Mouse (Mus musculus): ENCODE results near the gene Itih2. TPM values are rescaled to one million over a fixed set of nuclear protein-coding genes. Genes with fewer than 3 reads are reported as not detected.
A peak's percentile ranks its signal among the peaks of the same experiment; 100 is the strongest.

The Itih2 gene
- polyA plus RNA-seq, 1 experiment from 2014 or later = 0.08 TPM

DNA sequence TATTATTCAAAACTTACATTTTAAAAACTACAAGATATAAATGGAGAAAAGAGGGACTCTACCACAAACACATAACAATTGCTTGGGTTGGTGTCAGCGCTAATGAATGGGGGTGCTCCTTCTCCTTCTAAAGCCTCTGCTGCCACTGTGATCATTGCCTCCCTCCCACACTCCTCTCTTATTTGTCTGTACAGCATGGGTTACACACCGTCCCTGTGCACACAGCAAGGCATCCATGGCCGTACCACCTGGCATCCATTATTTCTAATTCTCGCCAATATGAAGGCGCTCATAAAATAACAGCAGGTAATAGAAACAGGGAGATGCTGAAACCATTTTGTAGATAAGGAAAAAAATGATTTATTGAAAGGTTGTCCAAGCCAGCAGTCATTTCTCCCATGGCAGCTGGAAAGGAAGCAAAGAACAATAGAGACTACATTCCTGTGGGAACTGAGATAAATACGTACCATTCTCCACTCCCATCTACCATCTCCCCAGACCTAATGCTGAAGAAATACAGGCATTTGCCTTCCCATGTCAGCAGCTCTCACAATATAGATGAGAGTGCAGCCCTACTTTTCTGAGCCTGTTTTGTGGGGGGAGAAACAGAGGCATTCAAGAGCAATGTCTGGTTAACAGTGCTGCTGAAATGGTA, 22.5 kb downstream of the Itih2 start:
- Histone ChIP-seq H3K4me2 (no peak overlapping the region), H3K36me3 (no peaks in the 10 kb centered on the region), H3K9ac (no peak overlapping the region), H3K27me3 (no peaks in the 10 kb centered on the region), H3K9me3 (no peaks in the 10 kb centered on the region), H3K4me3 (no peak overlapping the region), H3K4me1 (no peaks in the 10 kb centered on the region), H3K27ac (no peak overlapping the region)
- ATAC-seq (ENCODE audit: insufficient number of reproducible peaks, insufficient read depth, low FRiP score, low TSS enrichment, low read depth) = no peak
- WGBS = 63% methylated on average over 6 of the region's 6 CpGs

GRCm38 (mm10) chr2:10101180-10101579, 30.0 kb downstream of the Itih2 start:
- ATAC-seq (ENCODE audit: insufficient number of reproducible peaks, insufficient read depth, low FRiP score, low TSS enrichment, low read depth) = no peak
- no peaks in the 10 kb centered on the region for H3K36me3 ChIP-seq
- H3K4me1 ChIP-seq = no peaks in the 10 kb centered on the region
- H3K27ac ChIP-seq = no peak overlapping the region
- H3K4me2 ChIP-seq = no peak overlapping the region
- WGBS = 41% methylated on average over 6 of the region's 6 CpGs
- H3K9me3 ChIP-seq = no peaks in the 10 kb centered on the region
- no peaks in the 10 kb centered on the region for H3K27me3 ChIP-seq
- no peak overlapping the region for H3K4me3 ChIP-seq
- no peak overlapping the region for H3K9ac ChIP-seq

DNA sequence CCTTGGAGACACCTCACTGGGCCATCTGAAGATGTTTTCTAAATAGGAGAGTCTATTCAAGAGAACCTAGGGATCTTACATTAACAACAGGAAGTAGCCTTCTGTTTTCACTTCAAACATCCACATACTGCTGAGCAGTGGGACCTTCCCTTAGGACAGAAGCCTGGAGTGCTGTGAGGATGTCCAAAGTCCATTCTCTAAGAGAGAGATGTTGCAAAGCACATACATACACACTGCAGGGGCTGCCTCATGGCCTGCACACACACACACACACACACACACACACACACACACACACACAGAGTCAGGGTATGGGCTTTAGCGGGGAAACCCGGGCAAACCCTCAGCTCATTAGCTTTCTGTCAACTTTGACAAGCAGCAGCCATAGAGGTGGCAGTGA, 30.7 kb downstream of the Itih2 start:
- 80% methylated on average over 2 of the region's 2 CpGs for WGBS

GRCm38 (mm10) chr2:10098598-10099215, 32.5 kb downstream of the Itih2 start:
- Histone ChIP-seq H3K27ac (no peak overlapping the region), H3K4me3 (no peak overlapping the region), H3K36me3 (0 out of 2 replicates have a peak, but pooled peaks cover 7% of the 10 kb centered on the region), H3K27me3 (no peaks in the 10 kb centered on the region), H3K9ac (no peak overlapping the region), H3K4me2 (no peak overlapping the region), H3K4me1 (no peaks in the 10 kb centered on the region), H3K9me3 (no peaks in the 10 kb centered on the region)
- no peak for ATAC-seq (ENCODE audit: insufficient number of reproducible peaks, insufficient read depth, low FRiP score, low TSS enrichment, low read depth)
- 36% methylated on average over 9 of the region's 9 CpGs for WGBS

More for the DNA sequence above, 30.7 kb downstream of the Itih2 start:
- Histone ChIP-seq H3K4me1 (no peaks in the 10 kb centered on the region), H3K9me3 (no peaks in the 10 kb centered on the region), H3K27ac (no peak overlapping the region), H3K4me2 (no peak overlapping the region), H3K9ac (no peak overlapping the region), H3K36me3 (no peaks in the 10 kb centered on the region), H3K27me3 (no peaks in the 10 kb centered on the region), H3K4me3 (no peak overlapping the region)
- ATAC-seq (ENCODE audit: insufficient number of reproducible peaks, insufficient read depth, low FRiP score, low TSS enrichment, low read depth) = no peak

DNA sequence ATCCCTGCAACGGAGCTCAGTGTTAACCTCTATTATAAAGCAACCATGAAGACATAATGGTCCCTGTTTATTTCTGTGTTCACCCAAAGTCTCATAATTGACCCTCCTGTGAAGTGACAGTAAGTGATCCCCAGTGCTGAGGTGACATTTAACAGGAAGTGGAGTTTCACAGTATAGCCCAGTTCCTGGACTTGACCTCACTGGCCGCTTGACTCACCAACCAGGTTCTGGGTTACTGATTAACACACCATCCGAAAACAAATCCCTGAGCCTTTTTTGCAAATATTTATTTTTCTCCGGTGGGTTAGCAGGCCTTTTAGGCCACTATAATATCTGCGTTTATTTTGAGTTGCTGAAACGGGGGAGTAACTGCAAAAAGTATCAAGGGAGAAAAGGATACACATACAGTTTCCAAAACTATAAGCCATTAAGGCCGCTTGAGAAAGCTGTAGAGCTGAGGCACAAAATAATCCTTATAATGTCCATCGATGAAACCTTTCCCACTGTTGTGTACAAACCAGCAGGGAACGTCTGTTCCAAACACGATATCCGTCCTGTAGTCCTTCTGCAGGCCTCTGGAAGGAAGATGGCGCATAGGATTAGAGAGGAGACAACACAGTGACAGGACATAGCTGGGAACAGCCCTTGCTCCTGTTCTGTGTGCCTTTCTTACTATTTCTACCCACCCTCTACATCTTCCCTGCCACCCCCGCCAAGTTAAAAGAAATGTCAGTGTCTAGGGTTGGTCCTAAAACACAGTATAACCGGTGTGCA, 36.7 kb downstream of the Itih2 start:
- Histone ChIP-seq H3K36me3 (peaks cover 39% of the 10 kb centered on the region), H3K4me2 (no peak overlapping the region), H3K4me3 (no peak overlapping the region), H3K27ac (no peak overlapping the region), H3K4me1 (no peaks in the 10 kb centered on the region), H3K27me3 (no peaks in the 10 kb centered on the region), H3K9me3 (no peaks in the 10 kb centered on the region), H3K9ac (no peak overlapping the region)
- 90% methylated on average over 14 of the region's 14 CpGs for WGBS
- no peak for ATAC-seq (ENCODE audit: insufficient number of reproducible peaks, insufficient read depth, low FRiP score, low TSS enrichment, low read depth)

DNA sequence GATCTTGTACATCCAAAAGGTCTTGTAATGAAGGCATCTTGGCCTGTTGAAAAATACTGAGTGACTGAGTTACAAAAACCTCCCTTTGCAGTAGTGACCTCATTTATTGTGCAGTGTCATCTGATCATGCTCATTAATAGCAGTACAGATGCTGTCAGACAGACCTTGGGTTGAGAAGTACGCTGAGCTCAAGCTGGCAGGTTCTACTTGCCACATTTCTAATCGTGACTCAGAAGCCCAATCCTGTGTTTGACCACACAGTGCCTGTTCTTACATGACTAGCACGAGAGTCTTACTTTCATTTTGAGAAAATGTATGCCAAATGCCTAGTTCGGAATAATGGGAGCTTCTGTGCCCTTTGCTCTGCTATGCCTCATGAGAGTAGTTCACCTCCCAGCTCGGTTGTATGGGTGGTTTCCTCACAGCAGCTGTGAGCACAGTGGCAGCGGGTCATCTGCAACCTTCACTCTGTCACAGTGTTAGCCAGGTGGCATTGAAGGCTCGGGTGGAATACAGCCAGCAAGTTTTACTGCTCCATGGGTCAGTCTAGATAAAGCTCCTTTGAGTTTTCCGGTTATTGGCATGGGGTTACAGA, 43.8 kb downstream of the Itih2 start:
- H3K9me3 ChIP-seq = no peaks in the 10 kb centered on the region
- WGBS = 81% methylated on average over 8 of the region's 8 CpGs
- H3K4me3 ChIP-seq = no peak overlapping the region
- no peak for ATAC-seq (ENCODE audit: insufficient number of reproducible peaks, insufficient read depth, low FRiP score, low TSS enrichment, low read depth)
- no peak overlapping the region for H3K9ac ChIP-seq
- peaks cover 56% of the 10 kb centered on the region for H3K36me3 ChIP-seq
- no peaks in the 10 kb centered on the region for H3K27me3 ChIP-seq
- no peak overlapping the region for H3K4me2 ChIP-seq
- no peak overlapping the region for H3K27ac ChIP-seq
- 0 out of 2 replicates have a peak, but pooled peaks cover 3% of the 10 kb centered on the region for H3K4me1 ChIP-seq

- 37% methylated on average over 1 of the region's 1 CpGs for WGBS
- no peak for ATAC-seq (ENCODE audit: insufficient number of reproducible peaks, insufficient read depth, low FRiP score, low TSS enrichment, low read depth)
- Histone ChIP-seq H3K4me3 (no peak overlapping the region), H3K4me1 (peaks cover 25% of the 10 kb centered on the region), H3K9me3 (no peaks in the 10 kb centered on the region), H3K36me3 (peaks cover 23% of the 10 kb centered on the region), H3K27ac (no peak overlapping the region), H3K4me2 (no peak overlapping the region), H3K9ac (no peak overlapping the region), H3K27me3 (no peaks in the 10 kb centered on the region)
These were observed 48.5 kb downstream of the Itih2 start for GRCm38 (mm10) chr2:10082737-10083136.

DNA sequence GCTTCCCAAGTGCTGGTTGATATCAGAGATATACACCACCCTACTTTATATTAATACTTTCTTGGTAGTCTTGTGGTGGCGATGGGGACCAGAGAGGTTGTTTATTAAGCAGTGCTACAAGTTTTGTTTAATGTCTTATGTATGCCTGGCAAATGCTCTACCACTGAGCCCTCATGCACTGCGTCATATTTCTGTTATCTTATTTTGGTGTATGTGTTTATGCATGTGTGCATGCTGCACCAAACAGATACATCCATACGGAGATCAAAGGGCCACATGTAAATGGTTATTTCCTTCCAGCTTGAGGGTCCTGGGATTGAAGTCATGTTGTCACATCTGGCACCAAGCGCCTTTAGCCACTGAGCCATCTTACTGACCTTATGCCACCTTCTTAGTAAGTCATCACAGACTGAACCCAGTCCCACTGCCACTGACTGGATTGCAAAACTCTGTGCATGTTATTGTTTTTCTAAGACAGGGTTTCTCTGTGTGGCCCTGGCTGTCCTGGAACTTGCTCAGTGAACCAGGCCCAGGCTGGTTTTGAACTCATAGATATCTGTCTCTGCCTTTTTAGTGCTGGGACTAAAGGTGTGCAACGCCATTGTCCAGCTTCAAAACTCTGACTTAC, 49.6 kb downstream of the Itih2 start:
- Histone ChIP-seq H3K9ac (peak overlapping the region; percentile 100; the same call in 1 of the 2 replicates), H3K27ac (no peak overlapping the region), H3K4me1 (peaks cover 29% of the 10 kb centered on the region), H3K36me3 (peaks cover 13% of the 10 kb centered on the region), H3K4me3 (peak overlapping the region; percentile 92), H3K9me3 (no peaks in the 10 kb centered on the region), H3K27me3 (no peaks in the 10 kb centered on the region), H3K4me2 (peak overlapping the region; percentile 76)
- WGBS = 84% methylated on average over 5 of the region's 5 CpGs
- ATAC-seq (ENCODE audit: insufficient number of reproducible peaks, insufficient read depth, low FRiP score, low TSS enrichment, low read depth) = no peak

GRCm38 (mm10) chr2:10080310-10081010, 50.7 kb downstream of the Itih2 start, which contains the start of the genes Atp5c1 and Kin:
Atp5c1 (minus strand) TSS chr2:10080510.
Kin (plus strand) TSS chr2:10080593.
- Histone ChIP-seq H3K4me2 (peak within 1 kb of the TSS; percentile 76), H3K27ac (peak within 1 kb of the TSS; percentile 91), H3K4me1 (peaks cover 29% of the 10 kb centered on the region), H3K4me3 (peak within 1 kb of the TSS; percentile 92), H3K27me3 (no peaks in the 10 kb centered on the region), H3K36me3 (peaks cover 12% of the 10 kb centered on the region), H3K9ac (peak within 1 kb of the TSS; percentile 100), H3K9me3 (no peaks in the 10 kb centered on the region)
- peak; percentile 95 for ATAC-seq (ENCODE audit: insufficient number of reproducible peaks, insufficient read depth, low FRiP score, low TSS enrichment, low read depth)
- under 1% methylated on average over 61 of the region's 61 CpGs for WGBS

DNA sequence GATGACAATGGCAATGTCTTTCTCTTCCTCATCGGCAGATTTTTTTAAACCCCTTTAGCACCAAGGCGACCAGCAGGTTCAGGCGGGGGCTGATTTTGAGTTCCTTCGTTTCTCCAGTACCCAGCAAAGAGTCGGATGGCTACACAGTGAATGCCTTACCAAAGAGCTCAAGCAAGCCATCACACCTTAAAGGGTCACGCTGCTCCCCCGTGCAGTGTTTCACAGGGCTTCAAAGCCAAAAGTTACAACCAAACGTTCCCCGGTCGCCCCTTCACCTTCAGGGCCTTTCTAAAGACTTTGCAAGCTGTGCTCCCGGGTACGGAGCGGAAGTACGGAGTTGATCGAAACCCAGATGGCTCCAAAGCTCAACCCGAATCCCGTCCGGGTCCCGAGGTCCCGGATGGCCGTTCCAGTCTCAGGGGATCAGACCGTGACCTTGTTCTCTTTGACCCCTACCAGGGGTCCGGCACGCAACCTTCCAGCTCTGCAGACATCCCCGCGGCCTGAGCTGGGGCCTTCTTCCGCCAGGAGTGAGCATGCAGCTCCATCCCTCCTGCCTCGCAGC, 51.4 kb downstream of the Itih2 start:
- Histone ChIP-seq H3K27ac (peak overlapping the region; percentile 91), H3K4me3 (peak overlapping the region; percentile 92)

More for the DNA sequence above, 51.4 kb downstream of the Itih2 start:
- no peaks in the 10 kb centered on the region for H3K9me3 ChIP-seq
- peaks cover 30% of the 10 kb centered on the region for H3K4me1 ChIP-seq
- no peak for ATAC-seq (ENCODE audit: insufficient number of reproducible peaks, insufficient read depth, low FRiP score, low TSS enrichment, low read depth)
- under 1% methylated on average over 28 of the region's 28 CpGs for WGBS
- H3K4me2 ChIP-seq = peak overlapping the region; percentile 61
- no peaks in the 10 kb centered on the region for H3K27me3 ChIP-seq
- H3K9ac ChIP-seq = peak overlapping the region; percentile 100
- peaks cover 17% of the 10 kb centered on the region for H3K36me3 ChIP-seq

All from embryonic facial prominence, embryonic 13.5 days (tissue).